Mouse (Mus musculus): Measurements from ENCODE around the gene Krtap4-7.

DNA sequence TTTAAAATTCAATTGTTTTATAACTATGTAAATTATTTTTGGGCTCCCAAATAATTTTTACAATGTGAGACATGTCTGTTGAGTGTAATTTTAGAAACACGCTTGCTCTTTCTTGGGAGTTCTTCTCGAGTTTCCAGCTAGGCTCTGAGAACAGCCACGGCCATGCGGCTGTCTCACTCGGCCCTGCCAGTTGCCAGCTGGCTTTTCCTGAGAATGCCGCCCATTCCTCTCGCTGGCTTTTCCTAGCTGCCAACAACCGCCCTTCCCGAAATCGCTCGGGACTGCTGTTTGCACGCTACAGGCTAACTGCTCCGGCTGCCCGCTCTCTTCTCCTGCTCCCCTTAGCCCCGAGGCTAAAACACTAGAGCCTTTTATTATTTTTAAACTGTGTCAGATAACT, 2.6 kb upstream of the Krtap4-7 start:
- TF ChIP-seq POLR2A (IDR thresholded peaks at IDR 0.05; ENCODE audit: borderline replicate concordance, insufficient read depth, low read length) (no peak), CTCF (IDR thresholded peaks at IDR 0.05; ENCODE audit: borderline replicate concordance, insufficient read depth, low read depth, low read length) (no peak)

All from cerebellum, adult 2 months (tissue).